Mouse (Mus musculus) liver, embryonic 14.5 days (tissue): ENCODE measurements around the gene Flt3.

ENCODE experiments used
- CTCF ChIP-seq: IDR thresholded peaks from 2 replicates; pipeline ENCODE4 v1.5.1; 2016; ENCODE audit warnings: antibody characterized with exemption, low read depth, control low read depth
- EP300 ChIP-seq: IDR thresholded peaks from 2 replicates; pipeline ENCODE4 v1.6.1; 2016; ENCODE audit warnings: antibody characterized with exemption, low read depth

DNA sequence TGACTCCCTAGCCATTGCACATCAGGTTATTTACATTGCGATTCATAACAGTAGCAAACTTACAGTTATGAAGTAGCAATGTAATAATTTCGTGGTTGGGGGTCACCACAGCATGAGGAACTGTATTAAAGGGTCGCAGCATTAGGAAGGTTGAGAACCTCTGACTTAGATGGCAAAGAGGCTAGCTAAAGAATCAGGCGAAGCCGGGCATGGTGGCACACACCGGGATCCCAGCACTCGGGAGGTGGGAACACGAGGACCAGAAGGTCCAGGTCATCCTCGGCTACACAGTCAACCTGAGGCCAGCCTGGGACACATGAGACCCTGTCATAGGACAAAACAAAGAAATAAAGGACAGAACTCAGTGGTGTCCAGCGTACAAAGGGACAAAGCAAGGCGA is 70.3 kb downstream of the Flt3 start:
- TF ChIP-seq CTCF (no peak), EP300 (no peak)
